Mouse (Mus musculus): ENCODE data around the gene Megf11.

Gene Megf11

GRCm38 (mm10) chr9:64528061-64528460, 142.6 kb downstream of the Megf11 start:
- no peak for DNase-seq

GRCm38 (mm10) chr9:64528595-64528994, 143.2 kb downstream of the Megf11 start:
- no peak for DNase-seq

GRCm38 (mm10) chr9:64531935-64532334, 146.5 kb downstream of the Megf11 start:
- no peak for DNase-seq

- DNase-seq, result no peak
Observed at GRCm38 (mm10) chr9:64532711-64533242, 147.4 kb downstream of the Megf11 start.

- peak; percentile 26 for DNase-seq
Observed at GRCm38 (mm10) chr9:64533488-64534119, 148.2 kb downstream of the Megf11 start.

- no peak for DNase-seq
Observed at GRCm38 (mm10) chr9:64534313-64534712, 148.9 kb downstream of the Megf11 start.

- DNase-seq, result no peak
Observed at GRCm38 (mm10) chr9:64534856-64535539, 149.6 kb downstream of the Megf11 start.

GRCm38 (mm10) chr9:64537821-64538220, 152.4 kb downstream of the Megf11 start:
- DNase-seq, result no peak

- no peak for DNase-seq
Observed at GRCm38 (mm10) chr9:64542246-64542645, 156.8 kb downstream of the Megf11 start.

GRCm38 (mm10) chr9:64543125-64543524, 157.7 kb downstream of the Megf11 start:
- DNase-seq, result no peak

GRCm38 (mm10) chr9:64546344-64546991, 161.0 kb downstream of the Megf11 start:
- DNase-seq, result no peak

- no peak for DNase-seq
Observed at GRCm38 (mm10) chr9:64548332-64548731, 162.9 kb downstream of the Megf11 start.

GRCm38 (mm10) chr9:64551307-64551706, 165.9 kb downstream of the Megf11 start:
- DNase-seq, result no peak

GRCm38 (mm10) chr9:64552046-64552445, 166.6 kb downstream of the Megf11 start:
- DNase-seq, result no peak

- no peak for DNase-seq
Observed at GRCm38 (mm10) chr9:64553441-64553840, 168.0 kb downstream of the Megf11 start.

GRCm38 (mm10) chr9:64555620-64556019, 170.2 kb downstream of the Megf11 start:
- DNase-seq, result no peak

GRCm38 (mm10) chr9:64557110-64557745, 171.8 kb downstream of the Megf11 start:
- no peak for DNase-seq

GRCm38 (mm10) chr9:64557846-64558530, 172.6 kb downstream of the Megf11 start:
- DNase-seq, result no peak

GRCm38 (mm10) chr9:64564315-64564767, 178.9 kb downstream of the Megf11 start:
- DNase-seq, result no peak

- DNase-seq, result no peak
Observed at GRCm38 (mm10) chr9:64565915-64566314, 180.5 kb downstream of the Megf11 start.

- DNase-seq, result no peak
Observed at GRCm38 (mm10) chr9:64566376-64566775, 180.9 kb downstream of the Megf11 start.

- no peak for DNase-seq
Observed at GRCm38 (mm10) chr9:64567482-64567881, 182.1 kb downstream of the Megf11 start.
